ENCODE assay signal across 8 mouse cellular contexts in genomic region chr6:91659841-91660509, GRCm38 (mm10). TPM values are rescaled to one million over a fixed set of nuclear protein-coding genes. Genes with fewer than 3 reads are reported as not detected.
A peak's percentile ranks its signal among the peaks of the same experiment; 100 is the strongest.
DNase-seq lines count a peak whose midpoint lies in the region; ATAC-seq and TF ChIP-seq lines count a peak whose summit lies in the region.

No protein-coding gene starts in this region.

- no peaks in the 10 kb centered on the region for H3K9me3 ChIP-seq in midbrain, embryonic 15.5 days

- no peak for TF ChIP-seq CTCF in layer of hippocampus, adult 2 months (conservative IDR thresholded peaks at IDR 0.05)
- TF ChIP-seq CTCF in kidney, adult 2 months (conservative IDR thresholded peaks at IDR 0.05; ENCODE audit: insufficient read depth, insufficient read length, low read depth, low read length) = 0 out of 2 replicates have a peak, but pooled peaks have one; percentile 12

- peaks cover 15% of the 10 kb centered on the region for H3K4me1 ChIP-seq in kidney, adult 2 months (ENCODE audit: control insufficient read depth, insufficient read depth, low read length)
- no peaks in the 10 kb centered on the region for H3K4me1 ChIP-seq in midbrain, embryonic 15.5 days

- no peaks in the 10 kb centered on the region for H3K27me3 ChIP-seq in kidney, adult 2 months (replicated peaks; ENCODE audit: control insufficient read depth, insufficient read depth, low read length)
- no peaks in the 10 kb centered on the region for H3K27me3 ChIP-seq in midbrain, embryonic 15.5 days (replicated peaks)

- no peak overlapping the region for H3K4me2 ChIP-seq in midbrain, embryonic 15.5 days

- peak overlapping the region; percentile 81 for H3K27ac ChIP-seq in layer of hippocampus, adult 2 months
- peak overlapping the region; percentile 68 for H3K27ac ChIP-seq in kidney, adult 2 months (ENCODE audit: insufficient read depth, low read depth, low read length)
- no peak overlapping the region for H3K27ac ChIP-seq in midbrain, embryonic 15.5 days

- no peak for ATAC-seq in midbrain, embryonic 15.5 days (replicated peaks)

- WGBS in kidney, adult 2 months = 22% methylated on average over 2 of the region's 2 CpGs
- 74% methylated on average over 2 of the region's 2 CpGs for WGBS in midbrain, embryonic 15.5 days

- TF ChIP-seq POLR2A in kidney, adult 2 months (IDR thresholded peaks at IDR 0.05; ENCODE audit: low read depth, low read length) = no peak

- no peaks in the 10 kb centered on the region for H3K36me3 ChIP-seq in kidney, adult 2 months (ENCODE audit: control insufficient read depth, insufficient read depth, low read length)
- H3K36me3 ChIP-seq in midbrain, embryonic 15.5 days (replicated peaks) = no peaks in the 10 kb centered on the region

- H3K4me3 ChIP-seq in layer of hippocampus, adult 2 months = no peak overlapping the region
- H3K4me3 ChIP-seq in kidney, adult 2 months (ENCODE audit: insufficient read depth, low read depth, low read length) = no peak overlapping the region
- no peak overlapping the region for H3K4me3 ChIP-seq in midbrain, embryonic 15.5 days

- H3K9ac ChIP-seq in midbrain, embryonic 15.5 days = no peak overlapping the region

- DNase-seq in layer of hippocampus, adult 2 months (ENCODE audit: low spot score in 2 of 2) = peak in 1 of 2 experiments; percentile 20
- DNase-seq in layer of hippocampus, postnatal 10 days (ENCODE audit: low spot score in 2 of 2) = no peak
- peak; percentile 49 for DNase-seq in adrenal gland, postnatal 25 days
- DNase-seq in kidney, adult 2 months = peak; percentile 91
- DNase-seq in lung, postnatal 25 days (ENCODE audit: low spot score) = peak; percentile 31
- DNase-seq in neural tube, embryonic 10.5 days (ENCODE audit: extremely low spot score, low spot score) = no peak
- no peak for DNase-seq in right cerebral cortex, postnatal 25 days

RNA-seq across cellular contexts. Expression of gene Slc6a6, which starts 23.9 kb away (rescaled TPM):
- total RNA-seq in layer of hippocampus, adult 2 months (2021) = 100 to 1,000 TPM; 136 to 138 TPM
- total RNA-seq in layer of hippocampus, postnatal 10 days (2021) = 100 to 1,000 TPM; 177 to 193 TPM
- 598 and 906 TPM in 2 replicates for total RNA-seq in adrenal gland, postnatal 25 days (2021)
- 277 and 336 TPM in 2 replicates for polyA plus RNA-seq in kidney, adult 2 months (2012; rRNA removed)
- 117 and 123 TPM in 2 replicates for polyA plus RNA-seq in midbrain, embryonic 15.5 days (2015; fragmentation: Nextera tagmentation; extraction: Ambion mirVana)

Comparison
In these comparisons a context has a peak if more than half of its experiments do, and no peak if none do; other contexts are left out.
1. DNase-seq: peak in adrenal gland, postnatal 25 days (single experiment), kidney, adult 2 months (single experiment) and lung, postnatal 25 days (single experiment); none in layer of hippocampus, postnatal 10 days (0 of 2), neural tube, embryonic 10.5 days (single experiment) and right cerebral cortex, postnatal 25 days (single experiment).